Mouse (Mus musculus) spleen, adult 10 weeks (tissue): Measurements from ENCODE around the gene Ppp2r3d. TPM values are rescaled to one million over a fixed set of nuclear protein-coding genes. Genes with fewer than 3 reads are reported as not detected.

ENCODE experiments used
- polyA plus RNA-seq: library from polyadenylated mRNA; stranded (reverse); fragments of 350-450 nt; fragmentation: Illumina TruSeq; extraction: RNeasy Lipid Tissue Mini Kit (QIAGEN cat#74804); gene quantifications from one replicate; pipeline ENCODE4 v1.2.3, GENCODE M21; 2015; ENCODE audit warnings: low replicate concordance; ENCODE audit not compliant: insufficient read depth

Ppp2r3d gene
- 22.1 TPM for polyA plus RNA-seq

GRCm38 (mm10) chr9:124476096-124476902 is at the start of gene Ppp2r3d:
Gene Ppp2r3d (minus strand): TSS chr9:124476898.

GRCm38 (mm10) chr9:124493693-124494092 is 17.0 kb upstream of the Ppp2r3d start, which contains the start of gene Gm21836:
Gene Gm21836 (minus strand): TSS chr9:124493793.

Other genes starting within 250 kb of the Ppp2r3d start
- 60.7 TPM for gene 2010315B03Rik, start 164.2 kb downstream of the Ppp2r3d start, polyA plus RNA-seq
- gene Gm21836, start 16.9 kb upstream of the Ppp2r3d start, polyA plus RNA-seq = not detected